Mouse (Mus musculus) urinary bladder, postnatal 10 days (tissue): Measurements from ENCODE around the gene Pik3cb.

Source experiments
- DNase-seq: peaks from one replicate; pipeline ENCODE4 v3.0.0; 2022; ENCODE audit warnings: low spot score

The Pik3cb gene

DNA sequence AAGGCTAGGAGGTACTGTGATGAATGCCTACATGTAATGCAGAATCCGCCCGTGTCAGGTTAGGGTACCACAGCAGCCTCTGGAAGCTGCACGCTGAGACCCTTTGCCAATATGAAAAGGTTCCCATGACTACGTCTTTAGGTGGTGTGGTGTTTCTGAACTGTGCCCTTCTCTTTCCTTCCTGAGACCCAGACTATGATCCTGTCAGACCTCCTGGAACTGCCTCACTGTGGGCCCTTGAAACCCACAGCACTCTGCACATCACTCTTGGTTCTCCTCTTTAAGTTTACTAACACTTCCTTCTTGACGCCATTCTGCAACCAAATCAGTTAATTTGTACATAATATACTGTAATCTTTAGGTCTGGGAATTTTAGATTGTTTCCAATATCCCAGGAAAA is 58.7 kb downstream of the Pik3cb start:
- no peak for DNase-seq

DNA sequence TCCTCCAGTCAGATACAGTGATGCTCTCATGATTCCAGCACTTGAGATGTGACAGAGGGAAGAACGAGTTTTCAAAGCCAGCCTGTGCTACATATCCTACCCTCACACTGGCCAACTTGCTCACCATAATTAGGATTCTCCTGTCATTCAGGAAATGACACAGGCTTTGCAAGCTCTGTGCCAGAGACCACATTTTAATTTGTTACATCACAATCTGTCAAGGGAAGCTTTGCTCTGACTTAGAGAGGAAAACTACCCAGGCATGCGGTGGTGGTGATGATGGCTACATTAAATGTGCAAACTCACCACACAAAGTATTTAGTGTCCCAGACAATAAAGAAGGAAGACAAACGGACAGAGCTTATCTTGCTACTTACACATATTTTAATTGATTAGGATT is 59.1 kb downstream of the Pik3cb start:
- no peak for DNase-seq

DNA sequence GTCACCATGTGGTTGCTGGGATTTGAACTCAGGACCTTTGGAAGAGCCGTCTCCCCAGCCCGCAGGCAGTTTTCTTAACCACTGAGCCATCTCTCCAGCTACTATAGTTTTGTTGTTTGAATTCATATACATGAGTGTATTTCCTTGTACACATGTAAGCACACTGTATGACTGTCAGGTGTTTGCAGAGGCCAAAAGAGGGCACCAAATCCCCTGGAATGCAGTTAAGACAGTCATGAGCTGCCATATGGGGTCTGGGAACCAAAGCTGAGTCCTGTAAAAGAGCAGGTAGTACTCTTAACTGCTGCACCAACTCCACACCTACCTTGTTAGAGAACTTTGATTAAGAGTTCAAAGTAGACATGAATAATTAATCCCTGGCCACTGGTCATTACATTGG is 59.8 kb downstream of the Pik3cb start:
- no peak for DNase-seq

DNA sequence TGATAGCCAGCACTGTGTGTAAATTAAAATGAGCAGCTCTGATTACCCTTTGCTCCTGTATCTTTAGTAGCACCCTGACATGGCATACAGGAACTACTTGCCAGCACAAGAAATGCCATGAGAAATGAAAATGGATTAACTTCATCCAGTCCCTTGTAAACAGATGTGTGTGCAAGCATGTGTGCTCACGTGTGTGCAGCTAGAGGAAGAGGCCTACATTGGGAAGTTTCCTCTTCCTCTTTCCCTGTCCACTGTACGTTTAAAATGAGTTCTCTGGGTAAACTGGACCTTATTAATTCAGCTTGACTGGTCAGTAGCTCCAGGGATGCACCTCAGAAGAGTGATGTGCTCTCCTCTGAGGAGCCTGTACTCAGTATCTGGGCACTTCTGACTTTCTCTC is 66.0 kb downstream of the Pik3cb start:
- no peak for DNase-seq

DNA sequence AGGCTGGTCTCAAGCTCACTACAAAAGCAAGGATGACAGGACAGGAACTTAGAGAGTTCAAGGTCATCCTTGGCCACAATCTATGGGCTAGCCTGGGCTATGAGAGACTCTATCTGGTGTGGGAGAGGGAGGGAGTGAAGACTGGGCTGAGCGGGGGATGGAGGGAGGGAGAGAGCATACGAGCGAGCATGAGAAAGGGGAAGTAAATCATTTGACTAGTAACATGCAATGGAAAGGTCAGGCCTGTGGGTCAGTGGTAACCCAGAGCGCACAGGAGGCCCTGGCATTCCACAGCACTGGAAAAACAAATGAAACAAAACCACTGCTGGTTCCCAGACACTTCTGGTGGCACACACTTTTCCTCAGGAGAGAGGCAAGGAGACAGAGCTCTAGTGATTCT is 67.9 kb downstream of the Pik3cb start:
- DNase-seq = no peak

DNA sequence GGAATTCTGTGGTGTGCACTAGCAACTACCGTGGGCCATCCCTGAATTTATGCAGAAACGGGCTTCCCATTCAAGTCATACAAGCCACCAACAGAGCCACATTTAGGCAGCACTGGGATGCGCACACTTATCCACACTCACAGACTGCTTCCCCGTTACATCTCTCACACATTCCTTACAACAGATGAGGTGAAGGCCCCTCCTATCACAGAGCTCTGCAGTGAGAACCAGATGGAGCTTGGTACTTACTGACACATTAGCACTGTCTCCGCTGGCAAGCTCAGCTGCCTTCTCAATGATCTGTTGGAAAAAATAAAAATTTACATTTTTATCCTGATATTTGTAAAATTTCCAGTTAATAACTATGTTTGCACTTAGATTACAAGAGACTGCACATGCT is 75.1 kb downstream of the Pik3cb start:
- DNase-seq = no peak

DNA sequence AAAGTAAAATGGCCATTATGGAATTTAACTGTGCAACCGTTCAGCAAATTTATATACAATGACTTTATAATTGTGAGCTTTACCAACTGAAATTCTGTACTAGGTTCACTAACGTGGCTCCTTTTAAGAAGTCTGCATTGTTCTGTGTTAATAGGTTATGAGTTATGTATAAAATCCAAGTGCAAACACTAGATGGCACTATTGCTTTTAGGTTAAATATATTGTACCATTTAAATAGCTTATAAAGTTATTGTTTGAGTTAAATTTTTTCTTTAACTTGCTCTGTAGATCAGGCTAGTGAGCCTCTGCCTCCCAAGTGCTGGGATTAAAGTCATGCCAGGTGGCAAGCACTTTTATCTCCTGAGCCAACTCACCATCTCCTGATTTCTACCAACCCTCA is 76.2 kb downstream of the Pik3cb start:
- DNase-seq = no peak

DNA sequence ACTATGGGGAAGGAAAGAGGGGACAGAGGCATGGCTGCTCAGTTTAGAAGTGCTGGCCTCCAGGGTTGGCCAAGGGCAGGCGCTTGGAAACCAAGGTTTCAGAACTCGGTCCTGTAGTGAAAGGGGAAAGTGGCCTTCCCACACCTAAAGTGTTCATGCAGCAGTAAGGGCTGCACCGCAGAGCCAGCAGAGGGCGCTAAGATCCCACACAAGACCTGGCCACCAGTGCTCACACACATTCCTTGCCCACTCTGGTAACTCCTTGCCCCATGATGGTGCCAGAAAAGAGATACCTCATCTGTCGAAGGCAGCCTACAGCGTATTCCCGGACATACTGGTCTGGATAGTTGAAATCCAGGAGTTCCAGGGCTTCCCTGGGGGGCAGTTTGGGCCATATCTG is 77.9 kb downstream of the Pik3cb start:
- DNase-seq = peak; percentile 21

DNA sequence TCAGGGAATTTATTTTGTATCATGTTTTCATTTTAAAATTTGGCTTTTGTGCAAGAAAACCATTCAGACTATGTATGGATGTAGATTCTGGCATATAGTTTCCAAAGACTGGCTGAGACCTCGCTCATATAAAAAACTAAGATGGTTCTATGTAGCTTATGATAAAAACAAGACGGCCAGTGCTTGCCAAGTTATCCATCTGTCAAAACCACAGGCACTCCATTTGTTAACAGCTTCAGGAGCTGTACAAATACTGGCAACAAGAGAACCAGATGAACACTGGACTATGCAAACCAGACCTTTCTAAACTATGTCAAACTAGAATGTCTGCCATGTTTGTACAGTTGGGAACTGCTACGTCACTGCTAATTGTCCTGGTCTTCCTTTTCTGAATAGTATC is 82.7 kb downstream of the Pik3cb start:
- no peak for DNase-seq

DNA sequence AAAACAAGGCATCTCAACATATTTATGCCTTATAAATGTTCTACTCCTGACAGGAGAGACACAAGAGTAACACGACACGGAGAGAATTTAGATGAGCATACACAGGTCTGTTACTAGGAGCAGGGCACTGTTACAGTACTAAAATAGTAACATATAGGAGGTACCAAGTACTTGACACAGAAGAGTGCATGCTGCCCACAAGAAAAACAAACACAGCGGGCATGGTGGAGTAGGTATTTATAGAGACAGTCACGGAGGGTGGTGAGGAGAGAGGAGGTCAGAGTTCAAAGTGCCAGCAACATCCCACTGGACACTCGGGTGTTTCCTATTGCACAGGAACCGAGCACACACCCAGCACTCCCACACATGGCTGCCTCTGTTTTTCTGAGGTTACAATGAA is 90.7 kb downstream of the Pik3cb start:
- DNase-seq = no peak

DNA sequence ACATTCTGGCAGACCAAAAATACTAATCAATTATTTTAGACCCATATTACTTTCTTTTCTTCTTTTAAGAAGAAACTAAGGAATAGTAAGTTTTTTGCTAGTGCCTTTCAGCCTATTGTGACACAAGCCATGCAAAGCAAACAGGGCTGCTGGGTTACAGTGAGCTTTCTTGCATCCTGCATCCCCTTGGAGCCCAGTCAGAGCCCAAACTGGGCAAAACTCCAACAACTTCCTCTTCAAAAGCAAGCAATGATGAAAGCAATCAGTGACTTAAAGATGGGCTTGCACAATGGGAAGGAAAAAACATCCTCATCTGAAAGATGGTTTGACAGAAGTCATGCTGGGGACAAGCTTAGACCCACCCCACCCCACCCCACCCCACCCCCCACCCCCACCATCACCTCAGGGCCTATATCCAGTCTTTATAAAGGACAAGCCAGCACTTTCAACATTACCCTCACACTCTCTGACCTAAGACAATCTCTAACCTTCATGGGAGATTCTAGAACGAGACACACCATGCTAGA is 91.6 kb downstream of the Pik3cb start:
- no peak for DNase-seq

DNA sequence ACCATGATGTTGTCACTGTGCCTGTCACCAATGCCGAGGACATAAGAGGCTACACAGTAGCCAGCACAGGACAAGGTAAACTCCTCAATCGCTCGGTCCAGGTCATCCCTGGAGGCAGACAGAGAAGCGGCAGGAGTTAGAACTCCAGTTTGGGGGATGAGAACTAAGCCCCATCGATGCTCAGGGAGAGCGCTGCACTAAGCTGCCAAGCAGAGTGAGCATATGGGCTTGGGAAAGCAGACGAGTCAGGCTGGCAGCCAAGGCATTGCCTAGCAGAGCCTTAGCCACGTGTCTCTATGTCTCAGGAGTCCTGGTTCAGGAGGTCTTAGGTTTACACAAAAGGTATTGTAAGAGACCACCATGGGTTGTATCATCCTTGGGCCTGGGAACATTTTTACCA is 95.7 kb downstream of the Pik3cb start:
- no peak for DNase-seq

DNA sequence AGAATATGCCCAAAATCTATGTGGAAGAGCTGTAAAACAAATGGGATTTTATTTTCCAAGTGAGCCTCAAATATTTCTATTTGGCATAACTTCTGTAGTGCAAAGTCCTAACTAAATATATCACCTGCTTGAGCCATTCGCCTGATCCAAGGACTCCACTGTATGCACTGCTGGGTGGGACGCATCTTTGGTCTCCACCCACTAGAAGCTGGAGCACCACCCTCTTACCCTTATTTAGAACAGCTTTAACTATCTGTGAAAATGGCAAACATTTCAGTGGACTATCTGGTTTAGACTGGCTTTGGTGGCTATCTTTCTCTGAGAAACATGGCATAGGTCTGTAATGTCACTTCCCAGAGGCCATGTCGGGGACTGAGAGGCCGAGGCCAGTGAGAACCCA is 97.8 kb downstream of the Pik3cb start:
- DNase-seq = no peak

DNA sequence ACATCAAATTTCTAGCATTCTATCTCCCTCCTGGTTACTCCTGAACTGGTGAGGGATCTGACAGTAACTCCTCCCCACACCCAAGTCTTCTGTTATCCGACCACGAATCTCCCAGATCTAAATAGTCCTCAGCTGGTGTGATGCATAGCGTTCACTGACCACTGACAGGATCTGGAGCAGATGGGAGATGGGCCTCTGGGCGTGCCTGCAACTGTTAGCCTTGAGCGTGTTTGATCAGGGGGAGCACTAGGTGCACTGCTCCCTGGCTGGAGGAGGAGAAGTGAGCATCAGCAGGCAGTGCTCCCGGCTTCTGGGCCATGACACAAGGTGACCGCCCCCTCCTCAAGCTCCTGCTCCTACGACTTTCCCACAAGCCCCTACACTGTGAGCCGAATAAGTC is 98.4 kb downstream of the Pik3cb start:
- DNase-seq = no peak

DNA sequence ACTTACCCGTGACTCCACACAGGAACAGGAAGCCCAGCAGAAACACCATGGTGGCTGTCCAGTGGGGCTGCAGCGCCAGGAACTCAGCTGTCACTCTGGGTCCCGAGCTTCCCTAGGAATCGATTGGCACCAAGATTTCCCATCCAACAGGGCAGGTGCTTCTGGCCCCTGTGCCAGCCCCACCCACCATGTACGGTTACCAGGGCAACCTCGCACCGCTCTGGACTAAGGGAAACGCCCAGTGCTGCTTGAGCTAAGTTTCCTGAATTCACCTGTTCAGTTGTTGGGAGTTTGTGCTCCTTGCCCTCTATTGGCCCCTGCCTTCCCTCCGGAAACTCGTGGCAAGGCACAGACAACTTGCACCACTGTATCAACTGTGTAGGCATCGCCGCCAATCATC is 104.8 kb downstream of the Pik3cb start, which contains the start of gene Gm1123:
Gm1123 (minus strand) TSS at position 141 of the 400 bp plus-strand sequence.
- DNase-seq = no peak

DNA sequence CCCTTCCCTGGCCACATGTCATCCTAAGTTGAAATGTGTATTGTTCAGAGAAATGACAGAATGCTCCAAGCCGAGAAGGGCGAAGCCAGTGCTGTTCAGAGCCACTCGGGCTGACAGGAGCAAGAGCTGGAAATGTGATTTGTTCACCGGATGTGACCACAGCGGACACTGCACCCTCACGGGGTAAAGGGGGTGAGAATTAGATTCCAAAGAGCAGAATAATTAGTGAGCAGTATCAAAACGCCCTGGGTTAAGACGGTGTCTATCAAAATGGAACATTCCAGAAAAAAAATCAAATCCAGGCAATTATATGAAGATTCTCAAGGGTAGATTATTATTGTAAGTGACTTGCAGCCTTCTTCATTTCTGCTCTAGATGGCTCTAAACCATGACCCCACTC is 106.3 kb downstream of the Pik3cb start:
- no peak for DNase-seq

DNA sequence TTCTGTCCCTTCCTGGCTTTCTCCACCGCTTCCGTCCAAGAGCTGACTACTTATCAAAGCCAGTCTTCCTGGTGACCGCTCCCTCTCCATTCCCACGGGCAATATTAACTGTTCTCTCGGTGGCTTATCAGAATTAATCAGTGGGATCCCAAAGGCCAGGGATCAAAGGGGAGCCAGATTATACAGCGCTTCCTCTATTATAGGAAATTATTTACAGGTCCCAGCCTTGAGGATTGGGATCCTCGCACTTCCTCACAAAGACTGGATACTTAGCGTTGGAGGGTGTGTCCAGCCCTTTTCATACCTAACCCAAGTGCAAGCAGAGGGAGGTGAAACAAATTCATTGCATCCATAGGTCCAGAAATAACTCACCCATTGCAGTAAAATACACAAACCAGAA is 108.4 kb downstream of the Pik3cb start:
- no peak for DNase-seq

DNA sequence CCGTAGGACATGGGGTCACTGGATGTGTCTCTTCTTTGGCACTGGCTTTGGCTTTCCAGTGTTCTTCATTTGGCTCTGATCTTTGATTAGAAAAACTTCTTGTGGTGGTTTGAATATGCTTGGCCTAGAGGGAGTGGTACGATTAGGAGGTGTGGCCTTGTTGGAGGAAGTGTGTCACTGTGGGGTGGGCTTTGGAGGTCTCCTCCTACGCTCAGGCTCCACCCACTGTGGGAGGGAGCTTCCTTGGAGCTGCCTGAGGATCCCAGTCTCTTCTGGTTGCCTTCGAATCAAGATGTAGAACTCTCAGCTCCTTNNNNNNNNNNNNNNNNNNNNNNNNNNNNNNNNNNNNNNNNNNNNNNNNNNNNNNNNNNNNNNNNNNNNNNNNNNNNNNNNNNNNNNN is 118.7 kb downstream of the Pik3cb start:
- no peak for DNase-seq

DNA sequence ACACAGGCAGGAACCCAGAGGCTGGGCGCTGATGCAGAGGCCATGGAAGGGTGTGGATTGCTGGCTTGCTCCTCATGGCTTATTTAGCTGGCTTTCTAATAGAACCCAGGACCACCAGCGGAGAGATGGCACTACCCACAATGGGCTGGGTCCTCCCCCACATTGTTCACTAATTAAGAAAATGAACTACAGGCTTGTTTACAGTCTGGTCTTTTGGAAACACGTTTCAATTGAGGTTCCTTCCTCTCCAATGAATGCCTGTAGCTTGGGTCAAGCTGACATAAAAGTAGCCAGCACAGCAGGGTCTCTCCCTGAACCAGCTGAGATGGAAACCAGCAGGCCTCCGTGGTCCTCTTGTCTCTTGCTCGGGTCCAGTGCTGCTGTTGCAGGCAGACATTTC is 119.3 kb downstream of the Pik3cb start:
- DNase-seq = no peak

DNA sequence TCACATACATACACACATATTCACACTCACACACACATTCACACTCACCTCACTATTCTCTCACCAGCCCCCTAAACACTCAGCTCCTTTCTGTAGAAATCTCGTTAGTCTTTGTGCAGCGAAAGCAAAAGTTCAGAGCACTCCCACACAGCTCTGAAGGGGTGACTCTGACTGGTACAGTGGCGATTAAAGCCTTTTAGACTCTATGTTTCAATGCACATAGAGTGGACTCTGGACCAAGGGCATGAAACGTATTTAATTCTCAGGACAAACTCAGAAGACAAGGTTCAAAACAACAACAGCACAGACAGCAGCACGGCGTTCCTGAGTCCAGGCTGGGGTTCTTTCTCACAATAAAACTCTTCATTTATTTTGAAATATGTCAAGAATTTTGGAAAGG is 122.7 kb downstream of the Pik3cb start:
- no peak for DNase-seq

DNA sequence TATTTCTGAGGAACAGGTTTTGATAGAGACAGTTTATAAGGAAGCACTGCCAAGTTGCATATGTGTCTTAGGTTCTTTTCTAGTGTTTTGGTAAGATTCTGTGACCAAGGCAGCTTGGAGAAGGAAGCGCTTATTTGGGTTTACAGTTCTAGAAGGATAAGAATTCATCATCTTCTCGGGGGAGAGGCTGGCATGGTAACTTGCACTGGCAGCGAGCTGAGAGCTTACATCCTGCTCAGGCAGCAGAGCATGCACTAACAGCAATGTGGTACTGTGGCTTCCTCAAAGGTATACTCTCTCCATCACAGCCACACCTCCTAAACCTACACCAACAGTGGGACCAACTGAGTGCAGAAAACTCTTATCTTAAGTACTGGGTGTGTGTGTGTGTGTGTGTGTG is 123.7 kb downstream of the Pik3cb start:
- DNase-seq = no peak

DNA sequence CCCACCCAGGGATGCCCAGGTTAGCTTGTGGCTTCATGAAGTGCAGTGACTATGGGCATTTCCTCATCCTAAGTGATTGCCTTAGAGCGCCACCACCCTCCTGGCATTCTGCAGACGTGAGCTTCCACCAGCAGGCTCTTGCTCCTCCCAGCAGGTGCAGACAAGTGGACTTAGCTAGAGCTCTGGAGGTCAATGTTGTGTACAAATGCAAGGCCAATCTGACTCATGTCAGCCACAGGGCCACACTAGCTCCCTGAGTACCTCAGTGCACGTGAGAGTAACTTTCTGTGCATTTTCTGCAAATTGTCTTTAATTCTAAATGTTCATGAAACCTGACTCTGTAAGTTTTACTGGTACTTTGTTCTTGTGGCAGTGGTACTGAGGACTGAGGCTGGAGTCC is 124.1 kb downstream of the Pik3cb start:
- no peak for DNase-seq

DNA sequence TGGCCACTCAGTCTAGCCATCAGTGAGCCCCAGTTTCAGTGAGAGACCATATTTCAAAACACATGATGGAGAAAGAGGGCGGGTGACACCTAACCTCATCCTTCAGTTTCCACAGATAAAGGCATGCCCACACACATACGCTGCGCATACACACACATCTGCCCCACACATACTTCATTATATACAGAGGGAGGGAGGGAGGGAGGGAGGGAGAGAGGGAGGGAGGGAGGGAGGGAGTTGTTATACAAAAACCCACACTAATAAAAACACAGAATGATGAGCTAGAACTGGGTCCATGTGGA is 130.6 kb downstream of the Pik3cb start:
- DNase-seq = no peak

DNA sequence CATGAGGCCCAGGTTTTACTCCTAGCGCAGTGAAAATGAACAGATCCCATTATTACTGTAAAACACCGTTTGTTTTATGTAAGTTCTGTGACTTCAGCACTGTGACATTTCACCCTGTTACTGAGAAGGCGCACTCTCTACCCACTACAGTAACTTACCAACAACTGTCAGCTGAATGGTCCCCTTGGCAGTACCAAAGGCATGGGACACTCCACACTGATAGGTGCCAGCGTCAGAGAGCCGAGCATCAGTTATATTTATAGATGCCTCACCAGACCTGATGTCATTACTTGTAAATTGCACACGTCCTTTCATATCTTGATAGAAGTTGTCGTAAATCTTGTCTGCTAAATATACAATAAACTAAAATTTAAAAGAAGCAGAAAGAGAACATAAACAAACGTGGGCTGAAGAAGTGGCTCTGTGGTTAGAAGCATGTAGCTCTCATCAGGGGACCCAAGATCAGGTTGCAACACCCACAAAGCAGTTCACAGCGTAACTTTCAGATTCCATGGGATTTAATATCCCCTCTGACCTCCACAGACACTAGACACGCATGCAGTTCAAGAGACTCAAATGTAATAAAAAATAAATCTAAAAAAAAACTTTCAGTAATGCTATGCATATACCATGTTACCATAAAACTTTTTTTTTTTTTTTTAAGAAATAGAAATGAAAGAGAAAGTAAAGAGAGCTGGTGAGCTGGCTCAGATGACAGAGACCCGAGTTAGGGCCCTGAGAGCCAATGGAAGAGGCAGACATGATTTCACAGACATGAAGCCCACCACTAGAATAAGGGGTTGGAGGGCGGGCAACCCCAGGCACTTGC is 131.1 kb downstream of the Pik3cb start:
- DNase-seq = no peak
